Mouse (Mus musculus): ENCODE results near the gene Scgb2b21. TPM values are rescaled to one million over a fixed set of nuclear protein-coding genes. Genes with fewer than 3 reads are reported as not detected.

Gene Scgb2b21
- polyA plus RNA-seq (2014; fragmentation: Illumina TruSeq; extraction: RNeasy Lipid Tissue Mini Kit (QIAGEN cat#74804); ENCODE audit: low read depth, low replicate concordance), result not detected

GRCm38 (mm10) chr7:33520358-33520757 is at the start of gene Scgb2b21:
TSS of gene Scgb2b21 (minus strand) at chr7:33520458.

Other genes with a start within 250 kb of the Scgb2b21 start
- not detected for gene Scgb2b19, start 240.1 kb downstream of the Scgb2b21 start, polyA plus RNA-seq (2014; fragmentation: Illumina TruSeq; extraction: RNeasy Lipid Tissue Mini Kit (QIAGEN cat#74804); ENCODE audit: low read depth, low replicate concordance)
- not detected for gene Scgb1b19, start 233.2 kb downstream of the Scgb2b21 start, polyA plus RNA-seq (2014; fragmentation: Illumina TruSeq; extraction: RNeasy Lipid Tissue Mini Kit (QIAGEN cat#74804); ENCODE audit: low read depth, low replicate concordance)
- gene Scgb2b20, start 154.1 kb downstream of the Scgb2b21 start, polyA plus RNA-seq (2014; fragmentation: Illumina TruSeq; extraction: RNeasy Lipid Tissue Mini Kit (QIAGEN cat#74804); ENCODE audit: low read depth, low replicate concordance), result not detected
- gene Scgb1b20, start 147.2 kb downstream of the Scgb2b21 start, polyA plus RNA-seq (2014; fragmentation: Illumina TruSeq; extraction: RNeasy Lipid Tissue Mini Kit (QIAGEN cat#74804); ENCODE audit: low read depth, low replicate concordance), result not detected
- gene Scgb2b24, start 218.9 kb upstream of the Scgb2b21 start, polyA plus RNA-seq (2014; fragmentation: Illumina TruSeq; extraction: RNeasy Lipid Tissue Mini Kit (QIAGEN cat#74804); ENCODE audit: low read depth, low replicate concordance), result not detected
- not detected for gene Scgb1b24, start 223.3 kb upstream of the Scgb2b21 start, polyA plus RNA-seq (2014; fragmentation: Illumina TruSeq; extraction: RNeasy Lipid Tissue Mini Kit (QIAGEN cat#74804); ENCODE audit: low read depth, low replicate concordance)